Mouse (Mus musculus): ENCODE measurements around the gene Adprm.
"Not testable (repeated sequence)": the region's sequence is repeated elsewhere in the genome, so short reads cannot be mapped to it uniquely, and the experiment has no call there.

GRCm38 (mm10) chr11:67023191-67023590 is 29.2 kb downstream of the Adprm start:
- TF ChIP-seq CTCF (IDR thresholded peaks at IDR 0.05; ENCODE audit: borderline replicate concordance, insufficient read depth, low read length); POLR2A (IDR thresholded peaks at IDR 0.05; ENCODE audit: low read depth, low read length): not testable (repeated sequence)

Measured in embryonic fibroblast, embryonic 13.5 days (primary cell).